Mouse (Mus musculus) Patski (cell line): Measurements from ENCODE around the gene Astn2. TPM values are rescaled to one million over a fixed set of nuclear protein-coding genes. Genes with fewer than 3 reads are reported as not detected.
A peak's percentile ranks its signal among the peaks of the same experiment; 100 is the strongest.

ENCODE experiments used
- ATAC-seq: fragments of 100-300 bp; one replicate; pipeline ENCODE4 v1.8.0; 2021
- CTCF ChIA-PET: fragments of 350-600 bp; sonication (Branson Sonifier 250); formaldehyde crosslinking; loops from one replicate; lab custom pipeline; 2022; ENCODE audit warnings: inconsistent platforms; lab: Charles Lee
- POLR2A ChIA-PET: fragments of 350-600 bp; sonication (Branson Sonifier 250); formaldehyde crosslinking; loops from one replicate; lab custom pipeline; 2022; ENCODE audit warnings: antibody characterized with exemption, inconsistent platforms; lab: Charles Lee
- DNase-seq: peaks from one replicate; pipeline ENCODE4 v3.0.0-alpha.2; 2011; ENCODE audit warnings: low read depth, low spot score
- H3K27me3 ChIP-seq: fragments of 371-371 bp; one replicate; pipeline ENCODE4 v1.5.1; 2021
- CTCF ChIP-seq: fragments of 100-300 bp; IDR thresholded peaks from one replicate; pipeline ENCODE4 v1.5.1; 2021
- in situ Hi-C: fragments of 300-500 bp; cut with MboI; formaldehyde crosslinking; loops from 3 replicates; pipeline ENCODE4 v1.11.1; 2018; ENCODE audit warnings: low pct_unique_long_range_greater_than_20kb, mixed read lengths
- polyA plus RNA-seq: library from polyadenylated mRNA; unstranded; gene quantifications from one replicate; pipeline ENCODE4 v1.2.3, GENCODE M21; 2021

Astn2 gene
- polyA plus RNA-seq, 1 experiment from 2014 or later = 0.19 TPM

- in situ Hi-C loops = no loop called here
- H3K27me3 ChIP-seq = no peaks in the 10 kb centered on the region
- ChIA-PET CTCF (no interaction called here), POLR2A (no interaction called here)
- DNase-seq = no peak
- ATAC-seq = no peak
- no peak for TF ChIP-seq CTCF
Measured at GRCm38 (mm10) chr4:65678929-65679328, 725.5 kb downstream of the Astn2 start.

DNA sequence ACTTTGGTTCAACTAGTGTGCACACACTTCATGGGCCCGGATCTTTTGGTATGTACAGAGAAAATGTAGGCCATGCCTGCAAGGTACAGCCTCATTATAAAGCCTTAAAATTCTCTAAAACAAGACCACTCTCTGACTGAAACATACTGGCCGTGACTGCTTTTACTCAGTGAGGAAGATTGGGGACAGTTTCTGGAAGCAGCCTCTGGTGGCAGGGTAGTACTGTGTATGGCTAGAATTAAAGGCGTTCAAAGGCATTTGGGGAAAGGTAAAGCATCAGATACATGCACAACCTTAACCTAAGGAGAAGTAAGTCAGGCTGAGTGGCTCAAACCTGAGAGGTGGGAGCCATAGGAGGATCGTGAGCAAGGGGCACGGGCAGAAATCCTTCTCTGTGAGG, 725.9 kb downstream of the Astn2 start:
- in situ Hi-C loops = no loop called here
- TF ChIP-seq CTCF = peak; percentile 10
- ATAC-seq (no peak), DNase-seq (no peak)
- ChIA-PET CTCF (no interaction called here), POLR2A (no interaction called here)
- H3K27me3 ChIP-seq = no peaks in the 10 kb centered on the region

GRCm38 (mm10) chr4:65674267-65674978, 730.0 kb downstream of the Astn2 start:
- DNase-seq (no peak), ATAC-seq (no peak)
- in situ Hi-C loops = no loop called here
- no peak for TF ChIP-seq CTCF
- ChIA-PET POLR2A (no interaction called here), CTCF (interaction anchor here (1.0 to 1.9 kb wide), 2 partner anchors 9 to 11 kb away, joined by 4 to 6 read pairs; no protein-coding TSS in a partner anchor)
- no peaks in the 10 kb centered on the region for H3K27me3 ChIP-seq

DNA sequence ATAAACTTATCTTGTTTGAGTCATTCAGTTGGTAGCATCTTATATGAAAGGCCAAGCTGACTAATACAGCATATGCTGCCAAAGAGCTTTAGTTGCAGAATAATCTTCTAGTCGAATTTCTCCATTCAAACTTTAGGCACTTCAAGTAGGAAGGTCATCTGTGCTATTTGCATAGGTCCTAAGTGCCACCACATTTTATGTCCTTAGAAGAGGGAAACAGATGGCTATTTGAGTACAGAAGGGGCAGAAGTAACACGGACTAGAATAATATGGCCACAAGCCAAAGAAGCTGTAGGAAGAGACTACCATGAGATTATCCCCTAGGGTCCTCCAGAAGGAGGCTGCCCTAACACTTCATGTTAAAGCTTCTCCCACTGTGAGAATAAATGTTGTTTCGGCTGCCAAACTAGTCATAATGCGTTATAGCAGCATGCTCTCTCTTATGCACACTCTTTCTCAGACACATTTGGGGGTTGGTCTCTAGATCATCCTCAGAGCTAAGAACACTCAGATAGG, 730.9 kb downstream of the Astn2 start:
- ATAC-seq = no peak
- no peak for TF ChIP-seq CTCF
- ChIA-PET CTCF (interaction anchor here (1.9 kb wide), 1 partner anchor 10 kb away, joined by 4 read pairs; no protein-coding TSS in a partner anchor), POLR2A (no interaction called here)
- H3K27me3 ChIP-seq = no peaks in the 10 kb centered on the region
- DNase-seq = no peak
- in situ Hi-C loops = no loop called here

DNA sequence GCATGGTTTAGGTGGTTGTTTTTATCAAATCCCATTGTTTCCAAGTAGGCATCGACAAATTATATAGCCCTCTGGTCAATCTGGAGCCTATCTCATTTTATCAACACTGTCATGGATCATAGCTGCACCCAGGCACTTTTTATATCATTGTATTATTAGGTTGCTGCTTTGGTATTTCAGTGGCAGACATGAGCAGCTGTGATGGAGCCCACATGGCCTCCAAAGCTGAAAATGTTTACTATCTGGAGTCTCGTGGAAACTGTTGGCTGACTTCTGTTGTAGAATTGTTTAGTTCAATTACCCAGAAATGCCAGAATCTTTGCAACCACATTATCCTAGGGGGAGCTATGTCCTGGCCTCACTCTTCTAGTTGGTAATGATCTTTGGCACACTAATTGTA, 732.1 kb downstream of the Astn2 start:
- POLR2A ChIA-PET = no interaction called here
- ATAC-seq (no peak), DNase-seq (no peak)
- no peaks in the 10 kb centered on the region for H3K27me3 ChIP-seq
- CTCF ChIA-PET = interaction anchor here (1.1 kb wide), 1 partner anchor 18 kb away, joined by 4 read pairs; no protein-coding TSS in a partner anchor
- in situ Hi-C loops = no loop called here
- TF ChIP-seq CTCF = no peak

DNA sequence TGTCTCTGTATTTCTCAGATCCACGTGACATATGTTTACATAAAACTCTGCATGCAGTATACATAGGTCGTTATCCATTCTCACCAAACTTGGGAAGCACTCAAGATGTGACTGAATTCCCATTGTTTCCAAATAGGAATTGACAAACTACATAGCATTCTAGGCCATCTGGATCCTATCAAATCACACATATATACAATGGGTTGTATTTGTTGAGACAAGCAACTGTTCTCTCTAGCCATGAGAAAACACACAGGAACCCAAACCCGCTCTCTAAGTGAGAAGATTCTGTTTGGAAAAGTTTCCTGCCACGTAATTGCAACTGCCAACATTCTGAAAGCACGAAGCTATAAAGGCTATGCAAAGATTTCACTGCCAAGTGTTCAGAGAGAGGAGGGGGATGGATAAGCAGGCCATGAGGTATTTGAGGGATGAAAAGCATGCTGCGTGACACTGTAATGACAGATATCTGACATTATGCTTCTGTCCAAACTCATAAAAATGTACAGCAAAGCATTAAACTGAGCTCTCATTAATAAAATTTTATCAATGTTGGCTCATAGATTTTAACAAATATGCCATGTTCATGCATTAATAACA, 732.7 kb downstream of the Astn2 start:
- DNase-seq (no peak), ATAC-seq (no peak)
- in situ Hi-C loops = no loop called here
- CTCF ChIA-PET = interaction anchor here (1.1 kb wide), 1 partner anchor 17 kb away, joined by 4 read pairs; no protein-coding TSS in a partner anchor
- no peaks in the 10 kb centered on the region for H3K27me3 ChIP-seq
- POLR2A ChIA-PET = no interaction called here
- no peak for TF ChIP-seq CTCF

- no peak for DNase-seq
- no peak for TF ChIP-seq CTCF
- no peak for ATAC-seq
- no peaks in the 10 kb centered on the region for H3K27me3 ChIP-seq
- CTCF ChIA-PET = no interaction called here
- in situ Hi-C loops = no loop called here
- POLR2A ChIA-PET = no interaction called here
Measured at GRCm38 (mm10) chr4:65667030-65667610, 737.3 kb downstream of the Astn2 start.

GRCm38 (mm10) chr4:65663176-65663575, 741.2 kb downstream of the Astn2 start:
- no peak for ATAC-seq
- POLR2A ChIA-PET = no interaction called here

DNA sequence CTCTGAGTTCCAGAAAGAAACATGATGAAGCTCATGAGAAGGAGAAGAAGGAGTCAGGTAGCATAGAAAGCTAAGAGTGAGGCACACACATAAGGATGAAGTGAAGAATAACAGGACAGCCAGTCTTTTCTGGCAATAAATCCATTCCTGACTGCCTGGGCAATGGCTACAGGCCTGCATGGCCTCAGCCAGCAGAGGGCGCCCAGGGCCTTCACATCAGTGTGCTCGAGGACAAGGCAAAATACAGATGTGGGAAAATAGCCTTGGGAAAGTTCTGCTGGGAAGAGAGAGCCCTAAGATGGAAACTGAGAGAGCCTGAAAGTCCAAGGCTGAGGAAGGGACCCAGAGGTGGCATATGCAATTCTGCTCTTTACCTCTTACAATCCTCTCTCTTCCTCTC, 749.7 kb downstream of the Astn2 start:
- ATAC-seq = peak; percentile 95
- H3K27me3 ChIP-seq = no peaks in the 10 kb centered on the region
- in situ Hi-C loops = loop anchor here (5.0 to 10.0 kb wide), 3 partner anchors 138 to 750 kb away; partner anchors contain the start of gene Astn2
- ChIA-PET POLR2A (no interaction called here), CTCF (interaction anchor here (1.0 to 1.1 kb wide), 2 partner anchors 17 to 740 kb away, joined by 3 to 4 read pairs; no protein-coding TSS in a partner anchor)
- TF ChIP-seq CTCF = peak; percentile 95
- DNase-seq = no peak

More at GRCm38 (mm10) chr4:65663176-65663575, 741.2 kb downstream of the Astn2 start:
- H3K27me3 ChIP-seq = no peaks in the 10 kb centered on the region
- DNase-seq = no peak
- CTCF ChIA-PET = interaction anchor here (1.6 kb wide), 1 partner anchor 11 kb away, joined by 4 read pairs; no protein-coding TSS in a partner anchor
- in situ Hi-C loops = no loop called here
- TF ChIP-seq CTCF = no peak

DNA sequence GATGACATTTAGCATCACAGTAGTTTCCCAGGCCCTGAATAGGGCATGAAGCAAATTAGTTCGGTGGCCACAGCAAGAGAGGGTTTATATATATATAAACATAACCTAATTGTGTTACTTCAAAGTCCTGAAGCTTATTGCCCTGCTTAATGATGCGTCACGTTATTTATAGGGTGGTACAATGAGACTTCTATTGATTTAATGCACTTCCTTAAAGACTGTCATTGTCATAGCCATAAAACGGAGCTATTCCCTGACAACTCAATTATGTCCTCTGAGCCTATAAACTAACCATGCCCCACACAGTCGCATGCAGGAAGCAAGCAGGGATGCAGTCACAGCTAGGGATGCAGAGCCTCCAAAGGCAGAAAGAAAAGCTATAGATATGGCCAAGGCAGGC, 761.8 kb downstream of the Astn2 start:
- POLR2A ChIA-PET = interaction anchor here (0.6 kb wide), 1 partner anchor 158 kb away, joined by 3 read pairs; no protein-coding TSS in a partner anchor
- no peak for DNase-seq
- ATAC-seq = no peak
- CTCF ChIA-PET = interaction anchor here (1.5 kb wide), 1 partner anchor 11 kb away, joined by 3 read pairs; no protein-coding TSS in a partner anchor
- H3K27me3 ChIP-seq = no peaks in the 10 kb centered on the region
- TF ChIP-seq CTCF = no peak
- in situ Hi-C loops = no loop called here
